In genomic region chr17:46446264-46446663, GRCm38 (mm10) we compare ENCODE assay signal across 24 mouse cellular contexts. TPM values are rescaled to one million over a fixed set of nuclear protein-coding genes. Genes with fewer than 3 reads are reported as not detected.
DNase-seq lines count a peak whose midpoint lies in the region; ATAC-seq lines count a peak whose summit lies in the region.
"Had no signal": no experiment of that assay in that cellular context is flagged by ENCODE, and none has a peak within 500 bp of the region (broad histone marks: within the 10 kb centered on the region; RNA-seq: fewer than 3 reads in every experiment).

No protein-coding gene starts in this region.

- 90% methylated on average over 16 of the region's 16 CpGs for WGBS in midbrain, embryonic 10.5 days
- 87% methylated on average over 16 of the region's 16 CpGs for WGBS in midbrain, embryonic 13.5 days
- 91% methylated on average over 16 of the region's 16 CpGs for WGBS in limb, embryonic 10.5 days

- H3K4me2 ChIP-seq in midbrain, embryonic 13.5 days (replicated peaks): no peak overlapping the region

- ATAC-seq in midbrain, embryonic 13.5 days: no peak
- ATAC-seq: activated CD4-positive, CD25-positive, alpha-beta regulatory T cell, adult 4 months; CD4-positive, CD25-positive, alpha-beta regulatory T cell, adult 4 months; Patski had no signal

- no peak overlapping the region for H3K9ac ChIP-seq in midbrain, embryonic 13.5 days (replicated peaks)

- H3K36me3 ChIP-seq in midbrain, embryonic 10.5 days: no peaks in the 10 kb centered on the region
- peaks cover 19% of the 10 kb centered on the region for H3K36me3 ChIP-seq in midbrain, embryonic 13.5 days
- H3K36me3 ChIP-seq in limb, embryonic 10.5 days: no peaks in the 10 kb centered on the region
- H3K36me3 ChIP-seq: G1E had no signal

- H3K9me3 ChIP-seq in midbrain, embryonic 10.5 days (replicated peaks): no peaks in the 10 kb centered on the region
- H3K9me3 ChIP-seq in midbrain, embryonic 13.5 days: no peaks in the 10 kb centered on the region
- H3K9me3 ChIP-seq in limb, embryonic 10.5 days (replicated peaks): no peaks in the 10 kb centered on the region
- H3K9me3 ChIP-seq: G1E had no signal

- H3K4me3 ChIP-seq in midbrain, embryonic 10.5 days: peak overlapping the region; percentile 53; the same call in 1 of the 2 replicates
- H3K4me3 ChIP-seq in midbrain, embryonic 13.5 days (replicated peaks): no peak overlapping the region
- no peak overlapping the region for H3K4me3 ChIP-seq in limb, embryonic 10.5 days

- 0 out of 2 replicates have a peak overlapping the region, but pooled peaks have one; percentile 6 for H3K27ac ChIP-seq in midbrain, embryonic 10.5 days (replicated peaks)
- H3K27ac ChIP-seq in midbrain, embryonic 13.5 days: no peak overlapping the region
- 0 out of 2 replicates have a peak overlapping the region, but pooled peaks have one; percentile 22 for H3K27ac ChIP-seq in limb, embryonic 10.5 days

- H3K27me3 ChIP-seq in midbrain, embryonic 10.5 days (ENCODE audit: low read depth, poor library complexity, severe bottlenecking): peaks cover 63% of the 10 kb centered on the region
- peaks cover 54% of the 10 kb centered on the region for H3K27me3 ChIP-seq in midbrain, embryonic 13.5 days
- H3K27me3 ChIP-seq in limb, embryonic 10.5 days (ENCODE audit: low read depth, poor library complexity, severe bottlenecking): peaks cover 83% of the 10 kb centered on the region

- peaks cover 42% of the 10 kb centered on the region for H3K4me1 ChIP-seq in midbrain, embryonic 10.5 days
- H3K4me1 ChIP-seq in midbrain, embryonic 13.5 days (replicated peaks): peaks cover 19% of the 10 kb centered on the region
- H3K4me1 ChIP-seq in limb, embryonic 10.5 days: peaks cover 28% of the 10 kb centered on the region

- DNase-seq in cerebellum, postnatal 10 days: peak; percentile 57 to 61
- DNase-seq in cerebellum, postnatal 25 days: no peak
- no peak for DNase-seq in midbrain, embryonic 10.5 days (ENCODE audit: low spot score)
- no peak for DNase-seq in limb, embryonic 10.5 days (ENCODE audit: low spot score)
- no peak for DNase-seq in left cerebral cortex, postnatal 4 days
- DNase-seq: adrenal gland, adult 2 months; adrenal gland, adult 8-10 months; adrenal gland, postnatal 10 days; adrenal gland, postnatal 14 days; adrenal gland, postnatal 25 days; adrenal gland, postnatal 36 days; B cell, adult 2 months; cerebellum, adult 11 months; cerebellum, adult 11-12 months; cerebellum, adult 18-20 months had no signal

- intact Hi-C loops in left cerebral cortex, postnatal 4 days (cut with DNase I): no loop called here

RNA-seq across cellular contexts. Expression of gene Slc22a7, which starts 8.0 kb away (rescaled TPM):
- not detected in 2 replicates for polyA plus RNA-seq in midbrain, embryonic 10.5 days (2016; fragmentation: Nextera tagmentation; extraction: Ambion mirVana)
- polyA plus RNA-seq in midbrain, embryonic 13.5 days (2015; fragmentation: Nextera tagmentation; extraction: Ambion mirVana): not detected in 2 replicates
- polyA plus RNA-seq in limb, embryonic 10.5 days (2016; fragmentation: Nextera tagmentation; extraction: Ambion mirVana): not detected in 2 replicates
- total RNA-seq in left cerebral cortex, postnatal 4 days (2021): under 1 TPM; 0.28 to 0.62 TPM
- total RNA-seq: adrenal gland, adult 18-20 months; adrenal gland, adult 8-10 months; adrenal gland, postnatal 25 days; adrenal gland, postnatal 36 days; CH12.LX; G1E; MEL had no signal
- polyA plus RNA-seq: activated CD4-positive, CD25-positive, alpha-beta regulatory T cell, adult 4 months; C2C12; CD4-positive, CD25-positive, alpha-beta regulatory T cell, adult 4 months; G1E; Patski had no signal

RNA-seq across cellular contexts. Expression of gene Crip3, which starts 17.5 kb away (rescaled TPM):
- 0.72 and 0.85 TPM in 2 replicates for polyA plus RNA-seq in midbrain, embryonic 10.5 days (2016; fragmentation: Nextera tagmentation; extraction: Ambion mirVana)
- polyA plus RNA-seq in midbrain, embryonic 13.5 days (2015; fragmentation: Nextera tagmentation; extraction: Ambion mirVana): 2.1 TPM in 2 replicates
- polyA plus RNA-seq in limb, embryonic 10.5 days (2016; fragmentation: Nextera tagmentation; extraction: Ambion mirVana): 0.21 and 0.44 TPM in 2 replicates
- 1 to 10 TPM; 2.6 to 4.7 TPM for total RNA-seq in left cerebral cortex, postnatal 4 days (2021)
- total RNA-seq: CH12.LX, G1E, MEL had no signal
- polyA plus RNA-seq: activated CD4-positive, CD25-positive, alpha-beta regulatory T cell, adult 4 months; C2C12; CD4-positive, CD25-positive, alpha-beta regulatory T cell, adult 4 months; G1E; Patski had no signal

RNA-seq across cellular contexts. Expression of gene Ttbk1, which starts 41.2 kb away (rescaled TPM):
- polyA plus RNA-seq in midbrain, embryonic 10.5 days (2016; fragmentation: Nextera tagmentation; extraction: Ambion mirVana): 0.81 and 1.8 TPM in 2 replicates
- polyA plus RNA-seq in midbrain, embryonic 13.5 days (2015; fragmentation: Nextera tagmentation; extraction: Ambion mirVana): 4.6 and 5.0 TPM in 2 replicates
- 0.09 and 0.34 TPM in 2 replicates for polyA plus RNA-seq in limb, embryonic 10.5 days (2016; fragmentation: Nextera tagmentation; extraction: Ambion mirVana)
- 10 to 100 TPM; 86.7 to 88.6 TPM for total RNA-seq in left cerebral cortex, postnatal 4 days (2021)
- total RNA-seq: MEL had no signal

RNA-seq across cellular contexts. Expression of gene Dnph1, which starts 50.2 kb away (rescaled TPM):
- polyA plus RNA-seq in midbrain, embryonic 10.5 days (2016; fragmentation: Nextera tagmentation; extraction: Ambion mirVana): 85.2 and 98.4 TPM in 2 replicates
- polyA plus RNA-seq in midbrain, embryonic 13.5 days (2015; fragmentation: Nextera tagmentation; extraction: Ambion mirVana): 31.6 and 32.4 TPM in 2 replicates
- 70.1 and 78.6 TPM in 2 replicates for polyA plus RNA-seq in limb, embryonic 10.5 days (2016; fragmentation: Nextera tagmentation; extraction: Ambion mirVana)
- total RNA-seq in left cerebral cortex, postnatal 4 days (2021): 1 to 10 TPM; 6.0 to 7.1 TPM

Comparison
In these comparisons a context has a peak if more than half of its experiments do, and no peak if none do; other contexts are left out.
1. DNase-seq: peak in cerebellum, postnatal 10 days (2 of 2); none in cerebellum, postnatal 25 days (0 of 2), midbrain, embryonic 10.5 days (single experiment), limb, embryonic 10.5 days (single experiment) and left cerebral cortex, postnatal 4 days (single experiment).